Mouse (Mus musculus): ENCODE results near the gene Gm7876. TPM values are rescaled to one million over a fixed set of nuclear protein-coding genes. Genes with fewer than 3 reads are reported as not detected.
"Not testable (repeated sequence)": the region's sequence is repeated elsewhere in the genome, so short reads cannot be mapped to it uniquely, and the experiment has no call there.

Gene Gm7876
- not detected in 2 replicates for polyA plus RNA-seq (2014; fragmentation: Nextera tagmentation; extraction: Ambion mirVana)

- H3K9ac ChIP-seq (replicated peaks; ENCODE audit: low read depth, low read length); H3K27me3 ChIP-seq (ENCODE audit: control insufficient read depth, insufficient read depth, low read length); ATAC-seq (ENCODE audit: low read depth); H3K4me2 ChIP-seq (ENCODE audit: low read depth, low read length); H3K36me3 ChIP-seq (ENCODE audit: control insufficient read depth, insufficient read depth, low read length); H3K27ac ChIP-seq (ENCODE audit: low read depth, low read length); H3K9me3 ChIP-seq (ENCODE audit: control insufficient read depth, low read length); H3K4me3 ChIP-seq (ENCODE audit: low read depth, low read length); H3K4me1 ChIP-seq (ENCODE audit: control insufficient read depth, insufficient read depth, low read length): not testable (repeated sequence)
- WGBS: 82% methylated on average over 1 of the region's 2 CpGs
Measured at GRCm38 (mm10) chr14:4708938-4709337, at the start of gene Gm7876. Gene Gm7876, plus strand, starts transcription at chr14:4709238.

- H3K9me3 ChIP-seq (ENCODE audit: control insufficient read depth, low read length); H3K9ac ChIP-seq (replicated peaks; ENCODE audit: low read depth, low read length); H3K4me2 ChIP-seq (ENCODE audit: low read depth, low read length); H3K4me3 ChIP-seq (ENCODE audit: low read depth, low read length); H3K27ac ChIP-seq (ENCODE audit: low read depth, low read length); H3K4me1 ChIP-seq (ENCODE audit: control insufficient read depth, insufficient read depth, low read length); ATAC-seq (ENCODE audit: low read depth); H3K27me3 ChIP-seq (ENCODE audit: control insufficient read depth, insufficient read depth, low read length); H3K36me3 ChIP-seq (ENCODE audit: control insufficient read depth, insufficient read depth, low read length): not testable (repeated sequence)
- WGBS: no CpG with 5 or more reads among the region's 2 CpGs
Measured at GRCm38 (mm10) chr14:4663892-4664291, 45.1 kb upstream of the Gm7876 start, which contains the start of gene Gm3239. Gene Gm3239, plus strand, starts transcription at chr14:4664192.

GRCm38 (mm10) chr14:4726038-4726880 lies 17.2 kb downstream of the Gm7876 start, which contains the start of gene Gm3252:
Gene Gm3252, plus strand, starts transcription at chr14:4726775.
- H3K9ac ChIP-seq (replicated peaks; ENCODE audit: low read depth, low read length); ATAC-seq (ENCODE audit: low read depth); H3K27ac ChIP-seq (ENCODE audit: low read depth, low read length): not testable (repeated sequence)

More at GRCm38 (mm10) chr14:4726038-4726880, 17.2 kb downstream of the Gm7876 start, which contains the start of gene Gm3252:
- H3K9me3 ChIP-seq (ENCODE audit: control insufficient read depth, low read length); H3K27me3 ChIP-seq (ENCODE audit: control insufficient read depth, insufficient read depth, low read length); H3K4me1 ChIP-seq (ENCODE audit: control insufficient read depth, insufficient read depth, low read length); H3K36me3 ChIP-seq (ENCODE audit: control insufficient read depth, insufficient read depth, low read length): not testable (repeated sequence)
- peak within 1 kb of the TSS; percentile 25 for H3K4me3 ChIP-seq (ENCODE audit: low read depth, low read length)
- 0% methylated on average over 13 of the region's 47 CpGs for WGBS
- peak within 1 kb of the TSS; percentile 20; the same call in 1 of the 2 replicates for H3K4me2 ChIP-seq (ENCODE audit: low read depth, low read length)

Other genes with a start within 250 kb of the Gm7876 start
- gene Gm3182, start 227.5 kb upstream of the Gm7876 start, polyA plus RNA-seq (2014; fragmentation: Nextera tagmentation; extraction: Ambion mirVana): not detected in 2 replicates
- gene Gm3047, start 153.8 kb upstream of the Gm7876 start, polyA plus RNA-seq (2014; fragmentation: Nextera tagmentation; extraction: Ambion mirVana): not detected in 2 replicates
- gene Gm8159, start 76.9 kb upstream of the Gm7876 start, polyA plus RNA-seq (2014; fragmentation: Nextera tagmentation; extraction: Ambion mirVana): not detected in 2 replicates
- gene Gm3239, start 45.0 kb upstream of the Gm7876 start, polyA plus RNA-seq (2014; fragmentation: Nextera tagmentation; extraction: Ambion mirVana): 0.89 and 2.1 TPM in 2 replicates
- 4.4 and 5.3 TPM in 2 replicates for gene Gm3252, start 17.5 kb downstream of the Gm7876 start, polyA plus RNA-seq (2014; fragmentation: Nextera tagmentation; extraction: Ambion mirVana)
- gene Gm9602, start 67.1 kb downstream of the Gm7876 start, polyA plus RNA-seq (2014; fragmentation: Nextera tagmentation; extraction: Ambion mirVana): not detected in 2 replicates
- gene Gm3269, start 128.9 kb downstream of the Gm7876 start, polyA plus RNA-seq (2014; fragmentation: Nextera tagmentation; extraction: Ambion mirVana): not detected in 2 replicates
- gene Gm3264, start 146.3 kb downstream of the Gm7876 start, polyA plus RNA-seq (2014; fragmentation: Nextera tagmentation; extraction: Ambion mirVana): 2.9 and 4.3 TPM in 2 replicates
- not detected in 2 replicates for gene Gm3278, start 183.2 kb downstream of the Gm7876 start, polyA plus RNA-seq (2014; fragmentation: Nextera tagmentation; extraction: Ambion mirVana)